Mouse (Mus musculus): ENCODE data around the gene Methig1. TPM values are rescaled to one million over a fixed set of nuclear protein-coding genes. Genes with fewer than 3 reads are reported as not detected.
A peak's percentile ranks its signal among the peaks of the same experiment; 100 is the strongest.
"Not testable (repeated sequence)": the region's sequence is repeated elsewhere in the genome, so short reads cannot be mapped to it uniquely, and the experiment has no call there.

Gene Methig1
- 0.15 TPM in 1 of 2 replicates, not detected in the other for polyA plus RNA-seq (2014; fragmentation: Nextera tagmentation; extraction: Ambion mirVana)

DNA sequence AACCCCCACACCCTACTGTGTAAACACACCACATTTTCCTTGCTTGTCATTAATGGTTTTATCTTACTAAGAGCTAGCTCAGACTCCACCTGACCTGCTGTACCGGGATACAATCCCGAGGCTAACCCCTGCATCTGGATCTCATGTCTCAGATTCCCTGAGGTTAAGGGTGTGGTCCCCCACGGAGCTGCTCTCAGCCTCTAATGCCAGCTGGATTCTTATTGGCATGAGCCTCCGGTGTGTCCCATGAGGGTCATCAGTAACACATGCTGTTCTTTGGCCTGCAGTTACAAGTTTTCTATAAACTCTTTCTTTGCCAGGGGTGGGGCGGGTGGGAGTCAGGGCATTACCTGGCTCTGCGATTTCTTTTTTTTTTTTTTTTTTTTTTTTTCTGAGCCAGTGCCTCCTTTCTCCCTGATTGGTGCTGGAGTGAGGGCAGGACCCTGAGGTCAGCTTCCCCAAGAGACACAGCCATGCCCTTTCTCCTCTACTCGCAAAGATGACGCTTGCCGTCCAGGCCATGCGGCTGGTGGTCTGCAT, at the start of gene Methig1, which contains the start of gene Mettl7a2:
TSS of gene Methig1 (plus strand) at position 439 of the 540 bp plus-strand sequence.
TSS of gene Mettl7a2 (plus strand) at position 490 of the 540 bp plus-strand sequence.
- no peak within 1 kb of the TSS for H3K9ac ChIP-seq (replicated peaks; ENCODE audit: low read length)

GRCm38 (mm10) chr15:100303428-100304018, 49.4 kb upstream of the Methig1 start:
- no peaks in the 10 kb centered on the region for H3K4me1 ChIP-seq (ENCODE audit: control insufficient read depth, insufficient read depth, low read length)
- ATAC-seq (replicated peaks; ENCODE audit: insufficient number of reproducible peaks, low FRiP score, low TSS enrichment, low read depth) (no peak), DNase-seq (ENCODE audit: low spot score) (no peak)
- H3K4me2 ChIP-seq (ENCODE audit: low read depth, low read length) = peak overlapping the region; percentile 66
- no peak overlapping the region for H3K4me3 ChIP-seq (ENCODE audit: low read depth, low read length)
- H3K9me3 ChIP-seq (replicated peaks; ENCODE audit: control insufficient read depth, low read length) = no peaks in the 10 kb centered on the region
- no peak overlapping the region for H3K9ac ChIP-seq (replicated peaks; ENCODE audit: low read length)
- H3K27me3 ChIP-seq (ENCODE audit: control insufficient read depth, insufficient read depth, low read length) = no peaks in the 10 kb centered on the region
- H3K27ac ChIP-seq (replicated peaks; ENCODE audit: low read depth, low read length) = no peak overlapping the region
- H3K36me3 ChIP-seq (replicated peaks; ENCODE audit: control insufficient read depth, insufficient read depth, low read depth, low read length) = no peaks in the 10 kb centered on the region
- 62% methylated on average over 8 of the region's 8 CpGs for WGBS

More for the DNA sequence above, at the start of gene Methig1, which contains the start of gene Mettl7a2:
- Histone ChIP-seq H3K27ac (replicated peaks; ENCODE audit: low read depth, low read length) (no peak within 1 kb of the TSS), H3K4me2 (ENCODE audit: low read depth, low read length) (no peak within 1 kb of the TSS), H3K36me3 (replicated peaks; ENCODE audit: control insufficient read depth, insufficient read depth, low read depth, low read length) (no peaks in the 10 kb centered on the region), H3K9me3 (replicated peaks; ENCODE audit: control insufficient read depth, low read length) (no peaks in the 10 kb centered on the region), H3K27me3 (ENCODE audit: control insufficient read depth, insufficient read depth, low read length) (no peaks in the 10 kb centered on the region), H3K4me3 (ENCODE audit: low read depth, low read length) (no peak within 1 kb of the TSS), H3K4me1 (ENCODE audit: control insufficient read depth, insufficient read depth, low read length) (no peaks in the 10 kb centered on the region)
- 68% methylated on average over 10 of the region's 10 CpGs for whole genome bisulfite sequencing
- DNase-seq (ENCODE audit: low spot score) (no peak), ATAC-seq (replicated peaks; ENCODE audit: insufficient number of reproducible peaks, low FRiP score, low TSS enrichment, low read depth) (no peak)

- Histone ChIP-seq H3K4me1 (ENCODE audit: control insufficient read depth, insufficient read depth, low read length) (no peaks in the 10 kb centered on the region), H3K9me3 (replicated peaks; ENCODE audit: control insufficient read depth, low read length) (no peaks in the 10 kb centered on the region), H3K27me3 (ENCODE audit: control insufficient read depth, insufficient read depth, low read length) (no peaks in the 10 kb centered on the region), H3K9ac (replicated peaks; ENCODE audit: low read length) (peak within 1 kb of the TSS; percentile 68), H3K36me3 (replicated peaks; ENCODE audit: control insufficient read depth, insufficient read depth, low read depth, low read length) (no peaks in the 10 kb centered on the region), H3K27ac (replicated peaks; ENCODE audit: low read depth, low read length) (peak within 1 kb of the TSS; percentile 59), H3K4me3 (ENCODE audit: low read depth, low read length) (peak within 1 kb of the TSS; percentile 45), H3K4me2 (ENCODE audit: low read depth, low read length) (peak within 1 kb of the TSS; percentile 66)
- peak; percentile 75 for DNase-seq (ENCODE audit: low spot score)
- 2% methylated on average over 21 of the region's 30 CpGs for WGBS
- ATAC-seq (replicated peaks; ENCODE audit: insufficient number of reproducible peaks, low FRiP score, low TSS enrichment, low read depth) = peak; percentile 86
Observed at GRCm38 (mm10) chr15:100304019-100304991, 48.6 kb upstream of the Methig1 start, which contains the start of gene Mettl7a1. Gene Mettl7a1 (plus strand): TSS chr15:100304140.

- H3K4me1 ChIP-seq (ENCODE audit: control insufficient read depth, insufficient read depth, low read length) = no peaks in the 10 kb centered on the region
- no peak overlapping the region for H3K4me2 ChIP-seq (ENCODE audit: low read depth, low read length)
- no peaks in the 10 kb centered on the region for H3K9me3 ChIP-seq (replicated peaks; ENCODE audit: control insufficient read depth, low read length)
- H3K36me3 ChIP-seq (replicated peaks; ENCODE audit: control insufficient read depth, insufficient read depth, low read depth, low read length) = no peaks in the 10 kb centered on the region
- no peak overlapping the region for H3K27ac ChIP-seq (replicated peaks; ENCODE audit: low read depth, low read length)
- ATAC-seq (replicated peaks; ENCODE audit: insufficient number of reproducible peaks, low FRiP score, low TSS enrichment, low read depth) (no peak), DNase-seq (ENCODE audit: low spot score) (no peak)
- no peak overlapping the region for H3K9ac ChIP-seq (replicated peaks; ENCODE audit: low read length)
- WGBS = 89% methylated on average over 2 of the region's 2 CpGs
- no peaks in the 10 kb centered on the region for H3K27me3 ChIP-seq (ENCODE audit: control insufficient read depth, insufficient read depth, low read length)
- H3K4me3 ChIP-seq (ENCODE audit: low read depth, low read length) = no peak overlapping the region
Observed at GRCm38 (mm10) chr15:100306201-100306600, 46.7 kb upstream of the Methig1 start.

DNA sequence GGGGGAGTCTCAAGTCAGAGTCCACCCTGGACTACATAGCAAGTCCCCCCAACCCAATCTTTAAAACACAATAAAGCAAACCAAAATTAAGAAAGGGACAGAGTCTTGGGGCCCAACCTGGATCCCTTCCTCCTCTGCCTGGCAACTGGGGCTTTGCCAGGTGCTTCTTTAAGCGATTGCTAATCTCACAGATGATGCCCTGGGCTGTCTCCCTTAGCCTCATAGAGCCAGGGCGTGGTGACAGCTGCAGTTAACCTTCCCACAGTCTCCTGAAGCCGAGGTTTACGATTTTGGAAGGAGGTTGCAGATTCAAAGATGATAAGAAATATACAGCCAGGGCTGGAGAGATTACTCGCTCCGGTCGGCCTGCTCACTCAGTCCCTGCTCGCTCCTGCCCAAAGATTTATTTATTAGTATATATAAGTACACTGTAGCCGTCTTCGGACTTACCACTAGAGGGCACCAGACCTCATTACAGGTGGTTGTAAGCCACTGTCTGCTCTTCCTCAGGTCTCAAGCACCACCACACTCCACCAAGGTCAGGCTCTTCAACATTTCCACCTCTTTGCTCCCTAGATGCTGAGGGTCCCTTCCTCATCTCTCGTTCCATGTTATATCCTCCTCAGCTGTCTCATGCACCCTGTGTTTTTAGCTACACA, 45.4 kb upstream of the Methig1 start:
- whole genome bisulfite sequencing = 35% methylated on average over 10 of the region's 11 CpGs
- H3K9ac ChIP-seq (replicated peaks; ENCODE audit: low read length); ATAC-seq (replicated peaks; ENCODE audit: insufficient number of reproducible peaks, low FRiP score, low TSS enrichment, low read depth); H3K27me3 ChIP-seq (ENCODE audit: control insufficient read depth, insufficient read depth, low read length); H3K36me3 ChIP-seq (replicated peaks; ENCODE audit: control insufficient read depth, insufficient read depth, low read depth, low read length); H3K4me1 ChIP-seq (ENCODE audit: control insufficient read depth, insufficient read depth, low read length); H3K4me3 ChIP-seq (ENCODE audit: low read depth, low read length); H3K9me3 ChIP-seq (replicated peaks; ENCODE audit: control insufficient read depth, low read length); H3K4me2 ChIP-seq (ENCODE audit: low read depth, low read length); H3K27ac ChIP-seq (replicated peaks; ENCODE audit: low read depth, low read length): not testable (repeated sequence)
- DNase-seq (ENCODE audit: low spot score) = peak; percentile 66

GRCm38 (mm10) chr15:100312346-100312745, 40.6 kb upstream of the Methig1 start:
- no peak overlapping the region for H3K9ac ChIP-seq (replicated peaks; ENCODE audit: low read length)
- H3K4me3 ChIP-seq (ENCODE audit: low read depth, low read length) = no peak overlapping the region
- ATAC-seq (replicated peaks; ENCODE audit: insufficient number of reproducible peaks, low FRiP score, low TSS enrichment, low read depth) (no peak), DNase-seq (ENCODE audit: low spot score) (no peak)
- WGBS = 92% methylated on average over 2 of the region's 2 CpGs
- H3K9me3 ChIP-seq (replicated peaks; ENCODE audit: control insufficient read depth, low read length) = no peaks in the 10 kb centered on the region
- no peak overlapping the region for H3K4me2 ChIP-seq (ENCODE audit: low read depth, low read length)
- no peak overlapping the region for H3K27ac ChIP-seq (replicated peaks; ENCODE audit: low read depth, low read length)
- no peaks in the 10 kb centered on the region for H3K36me3 ChIP-seq (replicated peaks; ENCODE audit: control insufficient read depth, insufficient read depth, low read depth, low read length)
- H3K4me1 ChIP-seq (ENCODE audit: control insufficient read depth, insufficient read depth, low read length) = no peaks in the 10 kb centered on the region
- H3K27me3 ChIP-seq (ENCODE audit: control insufficient read depth, insufficient read depth, low read length) = no peaks in the 10 kb centered on the region

GRCm38 (mm10) chr15:100314448-100315145, 38.4 kb upstream of the Methig1 start:
- no peaks in the 10 kb centered on the region for H3K4me1 ChIP-seq (ENCODE audit: control insufficient read depth, insufficient read depth, low read length)
- WGBS = 95% methylated on average over 5 of the region's 5 CpGs
- DNase-seq (ENCODE audit: low spot score) (no peak), ATAC-seq (replicated peaks; ENCODE audit: insufficient number of reproducible peaks, low FRiP score, low TSS enrichment, low read depth) (no peak)
- H3K36me3 ChIP-seq (replicated peaks; ENCODE audit: control insufficient read depth, insufficient read depth, low read depth, low read length) = no peaks in the 10 kb centered on the region
- H3K9me3 ChIP-seq (replicated peaks; ENCODE audit: control insufficient read depth, low read length) = no peaks in the 10 kb centered on the region
- H3K27me3 ChIP-seq (ENCODE audit: control insufficient read depth, insufficient read depth, low read length) = no peaks in the 10 kb centered on the region
- no peak overlapping the region for H3K9ac ChIP-seq (replicated peaks; ENCODE audit: low read length)
- H3K4me3 ChIP-seq (ENCODE audit: low read depth, low read length) = no peak overlapping the region
- no peak overlapping the region for H3K4me2 ChIP-seq (ENCODE audit: low read depth, low read length)
- no peak overlapping the region for H3K27ac ChIP-seq (replicated peaks; ENCODE audit: low read depth, low read length)
